Mouse (Mus musculus): ENCODE data around the gene Ptprm. TPM values are rescaled to one million over a fixed set of nuclear protein-coding genes. Genes with fewer than 3 reads are reported as not detected.

Gene Ptprm
- total RNA-seq, 2 experiments from 2014 or later: 20.0 to 24.5 TPM

DNA sequence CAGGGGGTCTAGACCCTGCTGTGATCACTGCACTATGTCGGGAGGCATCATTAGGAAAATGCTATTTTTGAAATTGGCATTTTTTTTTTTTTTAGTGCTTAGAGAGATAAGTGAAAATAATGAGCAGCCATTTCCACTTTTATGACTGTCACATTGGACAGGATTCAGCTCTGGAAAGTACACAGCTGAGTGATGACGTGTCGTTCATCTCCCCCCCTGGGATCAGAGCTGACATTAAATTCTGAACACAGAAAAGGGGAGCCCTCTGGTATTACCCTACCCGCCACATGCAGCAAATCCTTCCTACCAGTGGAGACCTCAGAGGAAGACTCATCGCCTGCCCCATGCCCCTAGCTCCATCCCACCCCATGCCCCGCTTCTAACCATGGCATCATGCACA is 540.5 kb downstream of the Ptprm start:
- no peak for DNase-seq (ENCODE audit: extremely low spot score in 1 of 2, low spot score in 1 of 2)

DNA sequence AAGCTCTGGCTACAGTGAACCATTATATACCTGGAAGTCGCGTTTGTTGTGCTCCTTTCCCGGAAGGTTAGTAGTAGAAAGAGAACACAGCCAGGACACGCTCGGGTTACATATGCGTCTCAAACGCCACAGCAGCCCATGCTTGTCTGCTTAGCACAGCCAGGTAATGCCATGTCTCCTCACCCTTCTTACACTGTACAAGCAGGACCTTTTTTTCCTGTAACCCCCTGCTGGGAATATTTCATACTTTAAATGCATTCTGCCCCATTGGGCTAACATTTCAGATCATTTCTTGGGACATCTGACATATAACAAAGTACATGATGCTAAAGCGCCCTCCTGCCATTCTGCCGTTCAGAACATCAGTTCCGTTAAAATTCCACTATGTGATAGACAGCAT is 540.9 kb downstream of the Ptprm start:
- no peak for DNase-seq (ENCODE audit: extremely low spot score in 1 of 2, low spot score in 1 of 2)

DNA sequence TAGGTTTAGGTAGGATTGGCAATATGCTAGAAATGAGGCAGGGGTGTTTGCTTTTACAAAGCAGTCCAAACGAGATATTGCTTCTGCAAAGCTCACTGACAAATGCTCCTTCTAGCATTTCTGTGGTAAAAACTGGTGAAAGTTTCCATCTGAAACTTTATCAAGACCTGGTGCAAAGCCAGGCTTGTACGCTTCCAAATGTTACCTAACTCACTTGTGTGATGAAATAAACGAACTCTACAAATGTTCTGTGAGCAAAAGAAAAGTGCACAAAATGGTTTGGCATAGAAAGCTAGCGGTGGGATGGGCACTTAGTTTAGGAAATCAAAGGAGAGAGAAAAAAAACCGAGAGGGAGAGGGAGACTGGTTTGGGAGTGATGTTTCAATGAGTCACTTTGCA is 544.5 kb downstream of the Ptprm start:
- no peak for DNase-seq (ENCODE audit: extremely low spot score in 1 of 2, low spot score in 1 of 2)

DNA sequence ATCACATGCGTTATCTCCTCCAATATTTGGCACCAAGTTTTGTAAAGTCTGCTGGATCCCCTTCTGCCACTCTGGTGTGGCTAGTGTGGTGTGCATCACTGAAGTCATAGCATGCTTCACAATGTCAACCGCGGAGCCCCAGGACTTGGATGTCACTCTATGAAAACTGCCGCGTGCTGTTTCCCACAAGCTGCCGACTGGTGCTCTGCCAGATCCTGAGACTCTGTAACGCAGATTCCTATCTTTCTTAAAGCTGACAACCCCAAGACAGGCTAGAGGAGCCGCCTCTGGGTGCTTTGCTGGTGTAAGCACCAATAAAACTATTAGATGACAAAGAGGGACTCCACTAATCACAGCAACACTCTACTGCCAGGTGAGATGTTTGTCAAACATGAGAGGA is 546.1 kb downstream of the Ptprm start:
- no peak for DNase-seq (ENCODE audit: extremely low spot score in 1 of 2, low spot score in 1 of 2)

DNA sequence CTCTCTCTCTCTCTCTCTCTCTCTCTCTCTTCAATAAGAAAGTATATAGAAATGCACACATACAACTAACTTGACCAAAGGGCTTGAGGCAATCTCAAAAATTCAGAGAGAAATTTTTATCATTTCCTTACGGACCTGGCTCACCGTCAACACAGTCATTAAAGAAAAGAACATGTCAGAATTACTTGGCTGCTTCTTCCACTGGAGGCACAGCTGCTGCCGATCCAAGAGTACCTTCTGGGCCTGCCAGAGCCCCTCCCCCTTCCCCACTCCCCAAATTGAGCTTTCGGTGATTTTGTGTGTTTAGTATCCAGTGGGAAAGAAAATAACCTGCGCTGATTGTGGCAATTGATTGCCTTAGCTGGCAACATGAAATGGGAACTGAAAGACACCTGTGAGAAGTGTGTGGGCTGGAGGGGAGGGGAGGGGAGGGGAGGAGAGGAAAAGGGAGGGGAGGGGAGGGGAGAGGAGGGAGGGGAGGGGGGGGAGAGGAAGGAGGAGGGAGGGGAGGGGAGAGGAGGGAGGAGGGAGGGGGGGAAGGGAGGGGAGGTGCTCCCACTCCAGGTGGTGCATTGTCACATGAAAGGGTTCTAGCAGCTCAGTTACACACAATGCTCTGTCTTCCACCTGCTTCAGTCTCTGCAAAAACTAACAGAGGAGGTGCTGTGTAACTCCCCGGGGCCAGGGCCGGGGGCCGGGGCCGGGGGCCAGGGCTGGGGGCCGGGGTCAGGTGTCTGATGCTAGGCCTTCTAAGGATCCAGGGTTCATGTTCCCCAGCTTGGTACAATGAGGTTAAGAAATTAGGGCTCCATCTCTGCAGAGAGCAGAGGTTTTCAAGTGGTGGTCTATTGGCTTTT is 552.2 kb downstream of the Ptprm start:
- no peak for DNase-seq (ENCODE audit: extremely low spot score in 1 of 2, low spot score in 1 of 2)

DNA sequence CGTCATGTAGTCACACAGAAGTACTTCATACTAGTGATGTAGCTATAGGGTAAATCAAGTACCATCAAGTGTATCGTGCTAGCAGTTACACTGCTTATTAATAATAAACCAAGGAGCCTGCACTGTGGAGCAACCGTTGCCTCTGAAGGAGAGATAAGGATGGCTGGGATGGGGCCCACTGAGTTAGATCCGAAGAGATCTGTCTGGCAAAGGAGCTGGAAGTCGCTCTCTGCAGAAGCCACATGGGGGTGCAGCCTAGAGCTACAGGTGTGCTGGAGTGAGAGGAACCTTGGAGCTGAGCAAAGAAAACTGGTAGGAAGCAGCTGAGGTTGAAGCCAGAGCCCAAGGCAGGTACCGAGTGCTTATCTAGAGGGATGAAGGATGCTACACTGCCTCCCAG is 554.0 kb downstream of the Ptprm start:
- no peak for DNase-seq (ENCODE audit: extremely low spot score in 1 of 2, low spot score in 1 of 2)

DNA sequence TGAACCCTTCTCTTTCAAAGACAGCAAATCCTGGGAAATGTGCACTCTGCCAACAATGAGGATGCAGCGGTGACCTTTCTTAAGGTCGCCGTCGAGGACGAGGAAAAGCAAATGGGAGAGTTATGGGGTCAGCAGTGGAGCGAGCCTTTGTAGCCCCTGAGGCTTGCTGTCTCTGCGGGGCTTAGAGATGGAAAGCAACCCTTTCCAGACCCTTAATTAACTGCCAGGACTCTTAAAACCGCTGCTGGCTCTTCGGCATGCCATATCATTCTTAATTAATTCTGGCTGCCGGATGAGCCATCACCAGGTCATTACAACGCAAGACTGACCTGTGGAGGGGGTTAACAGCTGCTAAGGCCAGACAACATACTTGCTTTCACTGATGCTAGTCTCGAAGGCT is 568.1 kb downstream of the Ptprm start:
- DNase-seq (ENCODE audit: extremely low spot score in 1 of 2, low spot score in 1 of 2): no peak

DNA sequence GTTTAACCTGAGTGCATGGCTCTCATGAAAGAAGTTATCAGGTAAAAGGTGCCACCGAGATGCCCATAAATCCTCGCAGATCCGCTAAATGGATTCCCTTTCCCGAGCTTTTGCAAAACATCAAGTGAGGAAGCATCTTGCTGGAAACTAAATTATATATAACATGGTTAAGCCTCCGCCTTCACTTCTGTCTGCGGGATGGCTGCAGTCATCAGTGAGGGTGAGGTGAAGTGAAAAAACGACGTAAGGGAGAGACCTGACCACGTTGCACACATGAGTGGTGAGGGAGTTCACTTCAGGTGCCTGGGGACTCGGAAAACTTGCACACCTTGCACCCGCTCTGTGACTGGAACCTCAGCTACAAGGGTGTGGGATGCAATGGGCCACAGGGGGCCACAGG is 568.7 kb downstream of the Ptprm start:
- DNase-seq (ENCODE audit: extremely low spot score in 1 of 2, low spot score in 1 of 2): no peak

DNA sequence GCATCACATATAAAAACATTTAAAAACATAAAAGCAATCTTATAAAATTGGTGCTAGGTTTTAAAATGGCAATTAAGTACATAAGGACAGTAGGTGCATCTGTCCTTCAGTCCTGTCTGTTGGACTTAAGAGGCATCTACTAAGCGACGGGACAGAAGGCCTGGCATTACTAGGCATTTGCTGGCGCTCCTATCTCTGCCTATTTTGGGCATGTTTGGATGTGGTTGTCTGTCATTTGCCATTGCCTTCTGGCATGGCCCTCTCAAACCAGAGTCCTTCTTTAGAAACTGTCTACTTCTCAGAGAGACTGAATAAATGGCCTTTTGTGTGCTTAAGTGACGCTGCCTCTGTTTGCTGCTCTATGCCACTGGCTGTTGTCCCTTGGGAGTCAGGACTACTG is 570.7 kb downstream of the Ptprm start:
- no peak for DNase-seq (ENCODE audit: extremely low spot score in 1 of 2, low spot score in 1 of 2)

DNA sequence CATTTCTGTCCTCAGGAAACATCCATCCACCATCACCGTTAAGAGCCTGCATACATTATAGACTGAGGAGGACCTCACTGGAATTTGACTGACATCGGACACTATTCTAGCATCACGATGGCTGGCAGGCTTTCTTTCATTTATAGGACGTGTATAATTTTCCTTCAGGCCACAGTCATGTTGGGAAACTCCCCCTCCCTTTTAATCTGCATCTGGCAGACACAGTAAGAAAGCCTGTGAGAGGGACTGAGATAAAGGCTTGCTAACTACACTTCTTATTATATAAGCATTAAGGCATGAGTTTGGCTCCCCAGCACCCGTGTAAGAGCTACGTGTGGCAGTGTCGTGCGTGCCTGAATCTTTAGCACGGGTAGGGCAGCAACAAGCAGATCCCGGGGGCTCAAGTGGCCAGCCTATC is 571.2 kb downstream of the Ptprm start:
- no peak for DNase-seq (ENCODE audit: extremely low spot score in 1 of 2, low spot score in 1 of 2)

DNA sequence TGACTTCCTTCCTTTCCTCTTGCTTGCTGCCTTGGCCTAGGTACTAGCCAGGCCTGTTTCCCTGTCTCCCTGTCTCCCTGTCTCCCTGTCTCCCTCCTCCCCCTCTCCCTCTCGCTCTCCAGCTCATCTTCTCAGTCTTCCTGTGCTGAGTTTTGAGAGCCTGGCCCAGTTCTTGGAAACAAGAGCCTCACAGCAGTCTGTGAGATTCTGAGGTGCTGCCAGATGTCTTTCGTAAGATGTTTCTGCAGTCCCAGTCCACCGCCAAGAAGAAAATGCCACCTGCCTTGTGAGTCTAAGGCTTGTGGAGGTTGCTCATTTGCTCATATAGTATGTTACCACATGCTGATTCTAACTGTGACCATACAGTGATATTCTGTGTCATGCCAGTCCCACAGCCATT is 572.3 kb downstream of the Ptprm start:
- no peak for DNase-seq (ENCODE audit: extremely low spot score in 1 of 2, low spot score in 1 of 2)

DNA sequence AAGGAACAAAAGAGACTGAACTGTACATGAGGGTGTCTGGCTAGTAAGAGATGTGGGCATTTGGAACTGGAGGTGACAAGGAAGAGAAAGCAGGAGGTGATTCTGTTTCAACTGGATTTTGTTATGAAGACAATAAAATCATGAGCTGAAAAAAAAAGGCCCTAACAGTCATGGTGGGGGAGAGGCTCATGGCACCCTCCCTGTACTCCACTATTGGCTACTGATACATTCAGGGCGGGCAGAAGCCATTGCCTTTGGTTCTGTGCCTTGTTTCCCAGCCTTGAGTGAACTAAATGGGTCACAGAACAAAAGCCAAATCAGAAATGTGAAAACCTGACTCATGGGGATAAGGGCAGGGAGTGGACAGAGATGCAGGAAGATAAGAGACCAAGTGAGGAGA is 575.2 kb downstream of the Ptprm start:
- DNase-seq (ENCODE audit: extremely low spot score in 1 of 2, low spot score in 1 of 2): no peak

DNA sequence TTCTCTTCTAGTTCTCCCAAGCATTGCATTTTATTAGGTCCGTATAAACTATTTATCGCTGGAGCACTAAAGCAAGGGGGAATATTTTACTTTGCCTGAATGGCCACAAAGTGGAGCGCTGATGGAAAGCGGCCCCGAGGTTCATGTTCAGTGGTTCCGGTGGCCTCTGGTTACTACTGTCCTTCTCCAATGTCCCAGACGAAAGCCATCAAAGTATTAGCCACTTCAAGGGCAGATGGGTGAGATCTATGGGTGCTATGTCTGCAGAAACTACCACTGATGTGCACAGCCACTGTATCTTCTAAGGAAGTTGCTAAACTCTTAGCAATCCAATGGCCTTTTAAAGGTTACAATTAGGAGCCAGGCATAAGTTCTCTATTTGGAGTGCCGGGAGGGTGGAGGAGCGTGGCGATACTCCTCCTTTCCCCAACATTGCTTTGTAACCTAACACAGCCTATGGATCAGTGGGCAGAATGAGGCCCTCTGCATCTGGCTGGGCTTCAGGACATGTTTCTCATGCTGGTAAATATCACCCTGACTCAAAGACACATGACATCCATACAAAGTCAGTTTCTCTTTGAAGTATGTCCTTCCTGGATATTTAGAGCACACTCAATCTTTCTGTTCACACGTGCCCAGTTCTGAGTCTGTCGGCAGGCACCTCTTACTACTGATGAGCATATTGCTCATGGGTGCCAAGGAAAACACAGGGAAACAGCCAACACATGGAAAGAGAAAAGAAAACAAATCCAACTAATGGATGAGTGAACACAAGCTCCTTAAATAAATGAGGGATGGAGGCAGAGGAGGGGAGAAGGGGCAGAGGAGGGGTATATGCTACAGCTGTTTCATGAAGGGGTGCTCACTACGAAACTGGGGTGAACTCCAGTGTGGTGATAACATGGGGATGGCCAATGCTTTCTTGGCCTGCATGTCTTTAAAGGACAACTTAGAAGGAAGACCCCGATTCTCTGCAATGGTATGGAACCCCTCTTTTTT is 584.6 kb downstream of the Ptprm start:
- no peak for DNase-seq (ENCODE audit: extremely low spot score in 1 of 2, low spot score in 1 of 2)

DNA sequence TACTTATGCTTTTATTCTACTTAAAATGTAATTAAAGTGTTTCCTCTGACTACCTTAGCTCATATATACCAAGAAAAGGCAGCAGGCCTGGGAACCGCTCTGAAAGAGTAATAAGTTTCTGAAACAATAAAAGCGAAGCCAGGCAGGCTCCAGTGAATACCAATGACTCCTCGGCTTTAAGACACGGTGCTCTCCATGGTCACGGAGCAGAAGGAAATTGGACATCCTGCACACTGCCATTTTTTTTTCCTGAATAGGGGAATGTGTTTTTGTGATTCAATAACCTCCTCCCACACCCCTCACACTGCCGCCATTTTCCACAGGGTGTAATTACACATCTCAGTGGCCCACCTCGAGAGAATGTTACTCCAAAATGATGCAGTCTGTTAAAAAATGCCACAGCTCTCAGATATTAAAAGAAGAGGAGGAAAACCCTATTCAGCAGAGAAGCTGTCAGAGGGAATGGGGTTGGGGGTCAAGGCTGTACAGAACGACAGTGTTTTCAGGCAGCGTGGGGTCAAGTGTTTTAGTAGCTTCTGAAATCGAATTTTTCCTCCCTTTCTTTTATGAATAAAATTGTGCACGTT is 585.5 kb downstream of the Ptprm start:
- DNase-seq (ENCODE audit: extremely low spot score in 1 of 2, low spot score in 1 of 2): no peak

DNA sequence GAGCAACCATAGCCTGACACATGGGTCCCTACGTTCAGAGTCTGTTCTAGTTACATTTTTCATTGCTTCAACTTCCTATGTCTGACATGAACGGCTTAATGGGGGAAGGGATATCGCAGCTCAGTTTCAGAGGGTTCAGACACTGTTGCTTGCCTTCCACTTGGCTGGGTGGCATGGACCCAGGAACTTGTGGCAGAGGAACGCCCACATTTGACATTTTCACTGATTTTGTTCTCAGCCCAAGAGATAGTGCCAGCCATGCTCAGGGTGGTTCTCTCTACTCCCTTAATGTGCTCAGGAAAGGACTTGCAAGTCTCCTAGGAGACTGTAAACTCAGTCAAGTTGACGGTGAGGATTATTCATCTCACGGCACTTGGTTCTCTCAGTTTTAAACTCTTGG is 588.1 kb downstream of the Ptprm start:
- no peak for DNase-seq (ENCODE audit: extremely low spot score in 1 of 2, low spot score in 1 of 2)

DNA sequence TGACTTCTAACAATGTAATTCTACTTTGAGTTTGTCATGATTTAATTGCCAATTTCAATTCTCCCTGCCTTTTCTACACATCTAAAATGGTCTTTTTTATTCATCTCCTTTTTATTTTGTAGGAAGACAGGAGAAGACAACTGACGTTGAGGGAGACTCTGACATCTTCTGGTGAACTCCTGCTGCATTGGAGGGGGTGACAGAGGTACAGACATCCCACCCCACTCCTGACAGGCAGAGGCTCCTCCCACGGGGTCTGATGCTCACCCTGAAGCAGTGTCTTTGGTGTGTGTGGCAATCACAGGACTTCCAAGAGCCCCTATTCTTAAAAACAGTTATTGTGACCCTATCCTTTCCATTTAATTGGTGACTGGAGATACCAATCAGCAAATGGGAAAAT is 589.8 kb downstream of the Ptprm start:
- DNase-seq (ENCODE audit: extremely low spot score in 1 of 2, low spot score in 1 of 2): no peak

DNA sequence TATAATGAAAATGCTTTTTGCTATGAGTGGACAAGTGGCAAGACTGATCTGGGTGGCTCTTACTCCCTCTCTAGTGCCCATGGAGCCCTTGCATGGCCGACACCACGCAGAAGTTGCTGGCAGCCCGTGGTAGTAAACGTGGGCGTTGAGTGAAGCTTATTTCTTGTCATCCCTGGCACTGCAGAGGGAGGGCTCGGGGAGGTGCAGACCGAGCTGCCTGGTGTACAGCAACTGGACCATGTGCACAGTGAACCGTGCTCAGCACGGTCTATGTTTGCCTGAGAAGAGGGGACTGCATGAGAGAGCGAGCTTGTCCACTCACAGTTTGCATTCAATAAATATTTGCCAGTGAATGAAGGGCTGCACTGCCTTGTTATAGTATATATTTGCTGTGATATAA is 591.5 kb downstream of the Ptprm start:
- DNase-seq (ENCODE audit: extremely low spot score in 1 of 2, low spot score in 1 of 2): no peak

DNA sequence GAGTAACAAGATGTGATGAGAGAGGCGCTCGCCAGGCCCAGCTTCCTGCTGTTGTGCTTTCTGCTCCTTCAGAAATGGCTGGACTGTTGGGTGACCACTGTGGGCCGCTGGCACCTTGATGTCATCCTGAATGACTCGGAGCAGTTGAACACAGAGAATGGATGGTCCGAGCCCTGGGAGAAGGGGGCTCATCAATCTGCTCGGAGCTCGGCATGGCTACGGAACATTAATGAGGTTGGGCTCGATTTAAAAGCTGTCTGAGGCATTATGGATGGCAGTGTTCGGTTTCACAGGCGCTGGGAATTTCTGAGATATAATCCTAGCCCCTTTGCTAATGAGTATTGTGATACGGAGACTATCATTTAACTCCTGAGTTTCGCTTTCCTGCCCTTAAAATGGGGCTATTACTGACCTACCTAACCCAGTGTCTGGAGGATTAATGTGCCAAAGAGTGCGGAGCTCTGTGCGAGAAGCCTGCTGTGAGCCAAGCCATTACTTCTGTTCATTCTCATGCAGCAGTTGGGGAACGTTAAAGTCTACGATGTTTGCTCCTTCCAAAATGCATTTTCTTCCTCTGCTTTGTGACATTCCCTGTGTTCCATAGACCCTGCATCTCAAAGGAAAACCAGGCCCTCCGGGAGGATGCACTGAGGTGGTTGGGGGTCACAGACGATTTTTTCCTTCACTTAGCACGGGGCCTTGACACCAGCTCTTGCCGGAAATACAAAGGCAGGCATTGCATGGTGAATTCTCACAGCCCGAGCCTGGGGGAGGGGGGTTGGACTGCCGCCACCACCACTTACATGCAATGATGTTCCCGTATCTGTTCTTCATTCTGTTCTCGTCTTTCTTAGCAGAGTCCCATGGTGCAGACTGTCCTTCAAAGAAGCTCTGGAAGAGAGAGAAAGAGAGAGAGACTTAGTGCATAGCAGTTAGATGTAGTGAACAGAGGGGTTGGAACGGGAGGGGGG is 592.6 kb downstream of the Ptprm start:
- peak in 1 of 2 experiments; percentile 13 for DNase-seq (ENCODE audit: extremely low spot score in 1 of 2, low spot score in 1 of 2)

DNA sequence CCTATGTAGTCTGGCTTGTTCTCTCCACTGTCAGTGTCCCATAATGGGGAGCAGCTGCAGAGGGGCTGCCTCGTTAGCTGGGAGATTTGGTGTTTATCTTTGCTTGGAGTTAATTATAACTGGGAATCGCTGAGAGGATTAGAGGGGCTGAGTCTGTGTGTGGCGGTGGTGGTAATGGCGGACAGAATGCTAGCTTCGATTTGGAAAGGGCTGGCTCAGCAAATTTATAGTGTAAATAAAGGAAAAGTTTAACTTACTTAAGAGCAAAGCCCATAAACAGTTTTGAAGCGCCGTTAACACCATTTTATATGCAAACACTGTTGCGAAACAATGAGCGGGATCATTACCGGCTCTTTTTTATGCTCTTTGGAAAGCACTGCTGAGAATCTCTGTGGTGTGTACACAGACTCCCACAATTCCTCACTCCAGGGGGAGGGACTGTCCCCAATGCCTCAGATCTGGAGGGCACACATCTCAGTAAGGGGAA is 597.2 kb downstream of the Ptprm start:
- DNase-seq (ENCODE audit: extremely low spot score in 1 of 2, low spot score in 1 of 2): no peak

DNA sequence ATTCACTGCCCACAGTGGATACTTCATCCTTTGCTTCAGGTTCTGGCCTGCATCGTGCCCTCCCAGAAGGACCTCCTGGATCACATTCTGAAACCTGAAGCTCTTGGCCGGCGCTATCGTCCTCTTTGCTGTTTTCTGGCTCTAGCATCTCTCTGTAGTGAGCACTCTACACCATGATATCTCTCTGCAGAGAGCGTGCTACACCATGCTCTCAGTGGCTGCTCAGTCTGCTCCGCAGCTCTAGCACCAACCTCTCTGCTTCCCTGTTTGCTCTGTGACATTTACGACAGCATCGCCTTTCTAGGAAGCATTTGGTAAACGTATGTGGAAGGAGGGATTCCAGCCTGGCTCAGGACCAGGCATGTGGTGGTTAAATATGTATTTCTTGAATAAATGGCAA is 597.8 kb downstream of the Ptprm start:
- DNase-seq (ENCODE audit: extremely low spot score in 1 of 2, low spot score in 1 of 2): no peak

Measured in layer of hippocampus, postnatal 25 days (tissue).